Mouse (Mus musculus): ENCODE measurements around the gene Rnd1. TPM values are rescaled to one million over a fixed set of nuclear protein-coding genes. Genes with fewer than 3 reads are reported as not detected.

The Rnd1 gene
- polyA plus RNA-seq, 1 experiment from 2014 or later, result 6.0 TPM

- DNase-seq (ENCODE audit: low spot score) (no peak), ATAC-seq (ENCODE audit: low FRiP score) (no peak)
- Histone ChIP-seq H3K27ac (no peak overlapping the region), H3K36me3 (replicated peaks; ENCODE audit: control insufficient read depth, insufficient read depth) (no peaks in the 10 kb centered on the region), H3K4me3 (replicated peaks; ENCODE audit: low read length) (no peak overlapping the region), H3K9ac (no peak overlapping the region), H3K9me3 (ENCODE audit: control insufficient read depth, low read length) (no peaks in the 10 kb centered on the region), H3K4me1 (replicated peaks; ENCODE audit: control insufficient read depth, insufficient read depth, low read length) (peaks cover 17% of the 10 kb centered on the region), H3K4me2 (replicated peaks) (no peak overlapping the region), H3K27me3 (ENCODE audit: control insufficient read depth, insufficient read depth, low read length) (no peaks in the 10 kb centered on the region)
- 79% methylated on average over 7 of the region's 7 CpGs for WGBS
Measured at GRCm38 (mm10) chr15:98626487-98627212, 50.6 kb downstream of the Rnd1 start.

- Histone ChIP-seq H3K4me2 (replicated peaks) (no peak overlapping the region), H3K4me1 (replicated peaks; ENCODE audit: control insufficient read depth, insufficient read depth, low read length) (peaks cover 17% of the 10 kb centered on the region), H3K4me3 (replicated peaks; ENCODE audit: low read length) (no peak overlapping the region), H3K27ac (no peak overlapping the region), H3K9me3 (ENCODE audit: control insufficient read depth, low read length) (no peaks in the 10 kb centered on the region), H3K27me3 (ENCODE audit: control insufficient read depth, insufficient read depth, low read length) (no peaks in the 10 kb centered on the region), H3K36me3 (replicated peaks; ENCODE audit: control insufficient read depth, insufficient read depth) (no peaks in the 10 kb centered on the region), H3K9ac (no peak overlapping the region)
- no peak for ATAC-seq (ENCODE audit: low FRiP score)
- no peak for DNase-seq (ENCODE audit: low spot score)
- WGBS, result 21% methylated on average over 8 of the region's 8 CpGs
Measured at GRCm38 (mm10) chr15:98626078-98626477, 51.2 kb downstream of the Rnd1 start.

- Histone ChIP-seq H3K4me1 (replicated peaks; ENCODE audit: control insufficient read depth, insufficient read depth, low read length) (peaks cover 6% of the 10 kb centered on the region; the same call in 1 of the 2 replicates), H3K27ac (no peak overlapping the region), H3K36me3 (replicated peaks; ENCODE audit: control insufficient read depth, insufficient read depth) (no peaks in the 10 kb centered on the region), H3K27me3 (ENCODE audit: control insufficient read depth, insufficient read depth, low read length) (no peaks in the 10 kb centered on the region), H3K4me3 (replicated peaks; ENCODE audit: low read length) (no peak overlapping the region), H3K4me2 (replicated peaks) (no peak overlapping the region), H3K9ac (no peak overlapping the region), H3K9me3 (ENCODE audit: control insufficient read depth, low read length) (no peaks in the 10 kb centered on the region)
- ATAC-seq (ENCODE audit: low FRiP score) (no peak), DNase-seq (ENCODE audit: low spot score) (no peak)
- 60% methylated on average over 5 of the region's 5 CpGs for WGBS
Measured at GRCm38 (mm10) chr15:98623361-98623821, 53.9 kb downstream of the Rnd1 start.

- no peak overlapping the region for H3K4me3 ChIP-seq (replicated peaks; ENCODE audit: low read length)
- no peaks in the 10 kb centered on the region for H3K27me3 ChIP-seq (ENCODE audit: control insufficient read depth, insufficient read depth, low read length)
- no peak overlapping the region for H3K27ac ChIP-seq
- WGBS, result 20% methylated on average over 6 of the region's 6 CpGs
- H3K9me3 ChIP-seq (ENCODE audit: control insufficient read depth, low read length), result no peaks in the 10 kb centered on the region
- no peaks in the 10 kb centered on the region for H3K4me1 ChIP-seq (replicated peaks; ENCODE audit: control insufficient read depth, insufficient read depth, low read length)
- no peaks in the 10 kb centered on the region for H3K36me3 ChIP-seq (replicated peaks; ENCODE audit: control insufficient read depth, insufficient read depth)
- H3K9ac ChIP-seq, result no peak overlapping the region
- no peak overlapping the region for H3K4me2 ChIP-seq (replicated peaks)
- ATAC-seq (ENCODE audit: low FRiP score), result no peak
- DNase-seq (ENCODE audit: low spot score), result no peak
Measured at GRCm38 (mm10) chr15:98622721-98623120, 54.5 kb downstream of the Rnd1 start.

- WGBS, result 9% methylated on average over 7 of the region's 7 CpGs
- Histone ChIP-seq H3K9ac (no peak overlapping the region), H3K36me3 (replicated peaks; ENCODE audit: control insufficient read depth, insufficient read depth) (no peaks in the 10 kb centered on the region), H3K27ac (no peak overlapping the region), H3K27me3 (ENCODE audit: control insufficient read depth, insufficient read depth, low read length) (no peaks in the 10 kb centered on the region), H3K4me3 (replicated peaks; ENCODE audit: low read length) (no peak overlapping the region), H3K4me1 (replicated peaks; ENCODE audit: control insufficient read depth, insufficient read depth, low read length) (no peaks in the 10 kb centered on the region), H3K4me2 (replicated peaks) (no peak overlapping the region), H3K9me3 (ENCODE audit: control insufficient read depth, low read length) (no peaks in the 10 kb centered on the region)
- ATAC-seq (ENCODE audit: low FRiP score), result no peak
- no peak for DNase-seq (ENCODE audit: low spot score)
Measured at GRCm38 (mm10) chr15:98622199-98622598, 55.1 kb downstream of the Rnd1 start.

GRCm38 (mm10) chr15:98617176-98617537, 60.1 kb downstream of the Rnd1 start:
- ATAC-seq (ENCODE audit: low FRiP score), result no peak
- DNase-seq (ENCODE audit: low spot score), result peak; percentile 93
- no peaks in the 10 kb centered on the region for H3K36me3 ChIP-seq (replicated peaks; ENCODE audit: control insufficient read depth, insufficient read depth)
- H3K27me3 ChIP-seq (ENCODE audit: control insufficient read depth, insufficient read depth, low read length), result no peaks in the 10 kb centered on the region
- H3K4me2 ChIP-seq (replicated peaks), result no peak overlapping the region
- H3K9ac ChIP-seq, result no peak overlapping the region
- no peak overlapping the region for H3K27ac ChIP-seq
- no peaks in the 10 kb centered on the region for H3K4me1 ChIP-seq (replicated peaks; ENCODE audit: control insufficient read depth, insufficient read depth, low read length)
- H3K4me3 ChIP-seq (replicated peaks; ENCODE audit: low read length), result no peak overlapping the region
- under 1% methylated on average over 12 of the region's 12 CpGs for WGBS
- no peaks in the 10 kb centered on the region for H3K9me3 ChIP-seq (ENCODE audit: control insufficient read depth, low read length)

DNA sequence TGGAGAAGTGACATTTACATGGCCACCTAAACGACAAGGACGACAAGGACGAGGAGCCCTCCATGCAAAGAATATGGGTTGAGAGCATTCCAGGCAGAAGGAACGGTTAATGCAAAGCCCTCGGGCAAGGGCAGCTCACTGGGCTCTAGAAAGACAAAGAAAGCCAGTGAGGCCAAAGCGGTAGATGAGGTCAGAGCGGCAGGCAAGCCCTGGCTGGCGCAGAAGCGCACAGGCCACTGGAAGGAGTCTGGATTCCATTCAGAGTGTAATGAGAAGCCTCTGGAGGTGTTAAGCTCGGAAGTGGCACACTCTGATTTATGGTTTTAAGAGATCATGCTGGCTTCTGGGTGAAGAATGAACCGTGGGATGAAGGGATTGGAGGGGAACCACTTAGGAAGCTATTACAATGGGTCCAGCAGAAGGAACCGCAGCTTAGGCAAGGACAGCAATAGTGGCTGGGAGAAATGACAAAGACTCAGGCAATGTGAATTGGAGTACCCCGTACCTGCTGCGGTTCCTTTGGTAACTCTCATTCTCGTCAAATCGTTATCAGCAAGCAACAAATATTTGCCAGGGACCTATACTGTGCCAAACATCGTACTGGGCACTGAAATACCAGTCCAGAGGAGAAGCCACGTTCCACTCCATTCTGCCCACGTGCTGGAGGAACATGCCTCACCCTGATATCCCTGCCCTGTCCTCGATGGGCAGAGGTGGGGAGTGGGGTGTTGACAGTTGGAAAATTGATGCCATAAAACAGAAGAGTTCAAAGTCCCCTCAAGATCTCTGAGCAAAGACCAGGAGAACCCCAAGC, 60.7 kb downstream of the Rnd1 start:
- no peaks in the 10 kb centered on the region for H3K27me3 ChIP-seq (ENCODE audit: control insufficient read depth, insufficient read depth, low read length)
- no peak for DNase-seq (ENCODE audit: low spot score)
- no peak overlapping the region for H3K4me2 ChIP-seq (replicated peaks)
- H3K4me1 ChIP-seq (replicated peaks; ENCODE audit: control insufficient read depth, insufficient read depth, low read length), result no peaks in the 10 kb centered on the region
- H3K4me3 ChIP-seq (replicated peaks; ENCODE audit: low read length), result no peak overlapping the region
- H3K27ac ChIP-seq, result no peak overlapping the region
- no peaks in the 10 kb centered on the region for H3K9me3 ChIP-seq (ENCODE audit: control insufficient read depth, low read length)
- no peak for ATAC-seq (ENCODE audit: low FRiP score)
- no peaks in the 10 kb centered on the region for H3K36me3 ChIP-seq (replicated peaks; ENCODE audit: control insufficient read depth, insufficient read depth)
- 47% methylated on average over 20 of the region's 20 CpGs for WGBS
- no peak overlapping the region for H3K9ac ChIP-seq

GRCm38 (mm10) chr15:98615751-98616150, 61.5 kb downstream of the Rnd1 start:
- no peak overlapping the region for H3K4me3 ChIP-seq (replicated peaks; ENCODE audit: low read length)
- no peaks in the 10 kb centered on the region for H3K27me3 ChIP-seq (ENCODE audit: control insufficient read depth, insufficient read depth, low read length)
- H3K9ac ChIP-seq, result no peak overlapping the region
- no peaks in the 10 kb centered on the region for H3K36me3 ChIP-seq (replicated peaks; ENCODE audit: control insufficient read depth, insufficient read depth)
- no peak overlapping the region for H3K27ac ChIP-seq
- ATAC-seq (ENCODE audit: low FRiP score), result no peak
- no peaks in the 10 kb centered on the region for H3K9me3 ChIP-seq (ENCODE audit: control insufficient read depth, low read length)
- no peak overlapping the region for H3K4me2 ChIP-seq (replicated peaks)
- 61% methylated on average over 6 of the region's 6 CpGs for WGBS
- DNase-seq (ENCODE audit: low spot score), result no peak
- H3K4me1 ChIP-seq (replicated peaks; ENCODE audit: control insufficient read depth, insufficient read depth, low read length), result no peaks in the 10 kb centered on the region

- peak overlapping the region; percentile 64; the same call in 1 of the 2 replicates for H3K27ac ChIP-seq
- no peaks in the 10 kb centered on the region for H3K4me1 ChIP-seq (replicated peaks; ENCODE audit: control insufficient read depth, insufficient read depth, low read length)
- no peak for DNase-seq (ENCODE audit: low spot score)
- ATAC-seq (ENCODE audit: low FRiP score), result no peak
- WGBS, result 42% methylated on average over 6 of the region's 6 CpGs
- no peak overlapping the region for H3K9ac ChIP-seq
- H3K27me3 ChIP-seq (ENCODE audit: control insufficient read depth, insufficient read depth, low read length), result no peaks in the 10 kb centered on the region
- no peaks in the 10 kb centered on the region for H3K9me3 ChIP-seq (ENCODE audit: control insufficient read depth, low read length)
- no peaks in the 10 kb centered on the region for H3K36me3 ChIP-seq (replicated peaks; ENCODE audit: control insufficient read depth, insufficient read depth)
- no peak overlapping the region for H3K4me2 ChIP-seq (replicated peaks)
- no peak overlapping the region for H3K4me3 ChIP-seq (replicated peaks; ENCODE audit: low read length)
Measured at GRCm38 (mm10) chr15:98614971-98615370, 62.3 kb downstream of the Rnd1 start.
